Mouse (Mus musculus) embryonic facial prominence, embryonic 11.5 days (tissue): ENCODE measurements around the gene Oaz2. TPM values are rescaled to one million over a fixed set of nuclear protein-coding genes. Genes with fewer than 3 reads are reported as not detected.
A peak's percentile ranks its signal among the peaks of the same experiment; 100 is the strongest.

Experiments
- ATAC-seq: fragments of 200-750 bp; cut with Nextera tagmentation; replicated peaks from 2 replicates; pipeline ENCODE4 v1.8.0; 2017; ENCODE audit warnings: low read depth; ENCODE audit not compliant: insufficient number of reproducible peaks, low FRiP score, low TSS enrichment
- DNase-seq: peaks from one replicate; pipeline ENCODE4 v3.0.0-alpha.2; 2015; ENCODE audit warnings: low spot score
- H3K27ac ChIP-seq: fragments of 300-500 bp; sonication (generic); replicated peaks from 2 replicates; pipeline ENCODE4 v1.5.1; 2014; ENCODE audit warnings: mild to moderate bottlenecking, low read depth, low read length, control low read depth
- H3K27me3 ChIP-seq: fragments of 300-500 bp; sonication (generic); 2 replicates; pipeline ENCODE4 v1.6.1; 2014; ENCODE audit warnings: mild to moderate bottlenecking, low read length, moderate library complexity, mixed read lengths; ENCODE audit not compliant: control insufficient read depth, insufficient read depth
- H3K36me3 ChIP-seq: fragments of 300-500 bp; sonication (generic); replicated peaks from 2 replicates; pipeline ENCODE4 v1.6.1; 2014; ENCODE audit warnings: low read depth, mild to moderate bottlenecking, low read length, moderate library complexity, mixed read lengths; ENCODE audit not compliant: control insufficient read depth, insufficient read depth
- H3K4me1 ChIP-seq: fragments of 300-500 bp; sonication (generic); 2 replicates; pipeline ENCODE4 v1.6.1; 2014; ENCODE audit warnings: low read length, mixed read lengths; ENCODE audit not compliant: control insufficient read depth, insufficient read depth
- H3K4me2 ChIP-seq: fragments of 300-500 bp; sonication (generic); 2 replicates; pipeline ENCODE4 v1.6.1; 2014; ENCODE audit warnings: low read depth, mild to moderate bottlenecking, control low read depth, low read length, moderate library complexity
- H3K4me3 ChIP-seq: fragments of 300-500 bp; sonication (generic); 2 replicates; pipeline ENCODE4 v1.5.1; 2014; ENCODE audit warnings: low read depth, low read length, control low read depth
- H3K9ac ChIP-seq: fragments of 300-500 bp; sonication (generic); replicated peaks from 2 replicates; pipeline ENCODE4 v1.6.1; 2014; ENCODE audit warnings: mild to moderate bottlenecking, control low read depth, low read length
- H3K9me3 ChIP-seq: fragments of 300-500 bp; sonication (generic); replicated peaks from 2 replicates; pipeline ENCODE4 v1.6.1; 2016; ENCODE audit warnings: mild to moderate bottlenecking, low read length, inconsistent platforms, mixed read lengths; ENCODE audit not compliant: control insufficient read depth
- WGBS: fragments of 180-500 bp; shearing (Covaris S2); extraction: QIAGEN DNeasy Blood & Tissue Kit; methylation state at CpG from one replicate; pipeline ENCODE4 v1.1.7; 2014; 5-methylcytosine and 5-hydroxymethylcytosine counted together
- polyA plus RNA-seq: library from polyadenylated mRNA; unstranded; fragments of >200 nt; fragmentation: Nextera tagmentation; extraction: Ambion mirVana; gene quantifications from 2 replicates; pipeline ENCODE4 v1.2.1, GENCODE M21; 2014

The Oaz2 gene
- polyA plus RNA-seq, 1 experiment from 2014 or later: 213 TPM

DNA sequence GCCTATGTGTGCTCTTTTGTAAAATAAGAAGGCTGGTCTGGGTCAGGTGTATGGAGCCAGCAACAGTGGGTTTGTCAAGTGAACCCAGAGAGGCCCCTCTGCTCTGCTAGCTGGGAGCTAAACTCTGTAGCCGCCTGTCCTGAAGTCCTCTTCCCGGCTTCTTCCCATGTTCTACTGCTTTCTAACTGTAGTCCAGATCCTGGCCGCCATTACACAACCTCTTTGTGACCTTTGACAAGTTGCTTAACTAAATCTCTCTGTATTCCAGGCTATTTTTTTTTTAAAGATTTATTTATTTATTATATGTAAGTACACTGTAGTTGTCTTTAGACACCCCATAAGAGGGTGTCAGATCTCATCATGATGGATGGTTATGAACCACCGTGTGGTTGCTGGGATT lies 14.1 kb upstream of the Oaz2 start:
- ATAC-seq (no peak), DNase-seq (no peak)
- Histone ChIP-seq H3K4me2 (no peak overlapping the region), H3K36me3 (no peaks in the 10 kb centered on the region), H3K9ac (no peak overlapping the region), H3K27me3 (no peaks in the 10 kb centered on the region), H3K9me3 (no peaks in the 10 kb centered on the region), H3K4me1 (no peaks in the 10 kb centered on the region), H3K4me3 (no peak overlapping the region), H3K27ac (no peak overlapping the region)
- WGBS: 85% methylated on average over 4 of the region's 4 CpGs

- no peak overlapping the region for H3K4me2 ChIP-seq
- no peak overlapping the region for H3K27ac ChIP-seq
- no peaks in the 10 kb centered on the region for H3K4me1 ChIP-seq
- WGBS: 85% methylated on average over 3 of the region's 3 CpGs
- no peak for DNase-seq
- no peak for ATAC-seq
- H3K4me3 ChIP-seq: no peak overlapping the region
- no peak overlapping the region for H3K9ac ChIP-seq
- no peaks in the 10 kb centered on the region for H3K27me3 ChIP-seq
- no peaks in the 10 kb centered on the region for H3K36me3 ChIP-seq
- H3K9me3 ChIP-seq: no peaks in the 10 kb centered on the region
Observed at GRCm38 (mm10) chr9:65654700-65655237, 13.0 kb upstream of the Oaz2 start.

DNA sequence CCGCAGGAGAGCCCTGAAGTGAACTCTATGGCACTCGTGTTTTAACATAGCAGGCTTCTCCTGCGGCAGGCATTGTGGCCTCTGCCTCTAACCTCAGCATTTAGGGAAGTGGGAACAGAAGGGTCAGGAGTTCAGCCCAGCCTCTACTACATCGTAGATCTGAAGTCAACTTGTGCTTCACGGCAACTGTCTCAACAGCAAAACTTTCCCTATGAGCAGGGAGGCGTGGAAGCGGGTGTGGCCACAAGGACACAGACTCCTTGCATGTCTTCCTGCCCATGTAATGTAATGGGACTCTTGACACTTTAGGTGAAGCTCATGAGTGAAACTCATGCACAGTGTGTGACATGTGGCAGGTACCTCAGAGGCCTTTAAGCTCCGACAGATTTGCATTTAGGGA lies 12.3 kb upstream of the Oaz2 start:
- 85% methylated on average over 8 of the region's 8 CpGs for WGBS

GRCm38 (mm10) chr9:65657218-65657617 lies 10.6 kb upstream of the Oaz2 start:
- Histone ChIP-seq H3K4me3 (no peak overlapping the region), H3K9me3 (no peaks in the 10 kb centered on the region), H3K27me3 (no peaks in the 10 kb centered on the region), H3K27ac (no peak overlapping the region), H3K36me3 (no peaks in the 10 kb centered on the region), H3K4me1 (no peaks in the 10 kb centered on the region), H3K9ac (no peak overlapping the region), H3K4me2 (no peak overlapping the region)
- no peak for DNase-seq
- WGBS: 81% methylated on average over 3 of the region's 3 CpGs
- no peak for ATAC-seq

More for the DNA sequence above, 12.3 kb upstream of the Oaz2 start:
- Histone ChIP-seq H3K27me3 (no peaks in the 10 kb centered on the region), H3K9ac (no peak overlapping the region), H3K36me3 (no peaks in the 10 kb centered on the region), H3K4me3 (no peak overlapping the region), H3K4me2 (no peak overlapping the region), H3K4me1 (no peaks in the 10 kb centered on the region), H3K9me3 (no peaks in the 10 kb centered on the region), H3K27ac (no peak overlapping the region)
- ATAC-seq (no peak), DNase-seq (no peak)

GRCm38 (mm10) chr9:65661029-65661428 lies 6.8 kb upstream of the Oaz2 start:
- Histone ChIP-seq H3K4me1 (no peaks in the 10 kb centered on the region), H3K36me3 (no peaks in the 10 kb centered on the region), H3K27me3 (no peaks in the 10 kb centered on the region), H3K27ac (no peak overlapping the region), H3K9ac (no peak overlapping the region), H3K4me2 (no peak overlapping the region), H3K9me3 (no peaks in the 10 kb centered on the region), H3K4me3 (no peak overlapping the region)
- DNase-seq (no peak), ATAC-seq (no peak)
- 57% methylated on average over 5 of the region's 5 CpGs for WGBS

GRCm38 (mm10) chr9:65661493-65661892 lies 6.3 kb upstream of the Oaz2 start:
- Histone ChIP-seq H3K4me1 (no peaks in the 10 kb centered on the region), H3K9ac (no peak overlapping the region), H3K4me3 (no peak overlapping the region), H3K9me3 (no peaks in the 10 kb centered on the region), H3K27me3 (no peaks in the 10 kb centered on the region), H3K27ac (no peak overlapping the region), H3K4me2 (no peak overlapping the region; the same call in 1 of the 2 replicates), H3K36me3 (no peaks in the 10 kb centered on the region)
- DNase-seq (no peak), ATAC-seq (no peak)
- WGBS: 75% methylated on average over 1 of the region's 1 CpGs

DNA sequence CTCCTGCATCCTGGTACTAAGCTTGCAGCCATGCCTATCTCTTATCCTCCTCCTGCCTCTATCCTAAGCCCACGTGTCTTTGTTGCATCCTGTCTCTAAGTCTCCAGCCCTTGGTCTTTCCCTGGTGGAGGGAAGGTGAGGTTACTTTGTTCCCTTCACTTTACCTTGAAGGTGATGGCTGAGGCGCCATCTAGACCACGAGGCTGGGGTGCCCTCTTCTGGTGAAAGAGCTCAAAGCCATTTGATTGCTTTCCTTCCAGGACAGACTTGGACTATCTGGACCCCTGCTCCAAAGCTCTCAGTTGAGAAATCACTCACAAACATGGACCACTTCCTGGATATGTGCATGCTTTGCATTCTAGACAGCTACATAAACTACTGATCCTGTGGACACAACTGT lies 3.6 kb upstream of the Oaz2 start:
- no peak overlapping the region for H3K9ac ChIP-seq
- H3K4me2 ChIP-seq: no peak overlapping the region
- 0% methylated on average over 3 of the region's 3 CpGs for WGBS
- H3K9me3 ChIP-seq: no peaks in the 10 kb centered on the region
- no peaks in the 10 kb centered on the region for H3K27me3 ChIP-seq
- no peaks in the 10 kb centered on the region for H3K4me1 ChIP-seq
- DNase-seq: peak; percentile 78
- H3K4me3 ChIP-seq: no peak overlapping the region
- ATAC-seq: 0 out of 2 replicates have a peak, but pooled peaks have one; percentile 16
- H3K27ac ChIP-seq: no peak overlapping the region
- no peaks in the 10 kb centered on the region for H3K36me3 ChIP-seq

GRCm38 (mm10) chr9:65666042-65666441 lies 1.8 kb upstream of the Oaz2 start:
- WGBS: 20% methylated on average over 5 of the region's 5 CpGs

More at GRCm38 (mm10) chr9:65666042-65666441, 1.8 kb upstream of the Oaz2 start:
- Histone ChIP-seq H3K9me3 (no peaks in the 10 kb centered on the region), H3K36me3 (no peaks in the 10 kb centered on the region), H3K27me3 (no peaks in the 10 kb centered on the region), H3K9ac (no peak overlapping the region), H3K4me2 (no peak overlapping the region), H3K27ac (no peak overlapping the region), H3K4me3 (no peak overlapping the region), H3K4me1 (no peaks in the 10 kb centered on the region)
- DNase-seq: peak; percentile 77
- ATAC-seq: 0 out of 2 replicates have a peak, but pooled peaks have one; percentile 22
